Mouse (Mus musculus) A20 (cell line): Measurements from ENCODE around the gene Adam33.

ENCODE experiments used
- DNase-seq: peaks from one replicate; pipeline ENCODE4 v3.0.0-alpha.2; 2011; ENCODE audit warnings: low read depth, low spot score

The Adam33 gene

GRCm38 (mm10) chr2:131029065-131029935, 34.3 kb downstream of the Adam33 start:
- peak; percentile 16 for DNase-seq

- DNase-seq: no peak
Observed at GRCm38 (mm10) chr2:131026941-131027340, 36.7 kb downstream of the Adam33 start.

GRCm38 (mm10) chr2:131025230-131025629, 38.4 kb downstream of the Adam33 start:
- no peak for DNase-seq

- DNase-seq: no peak
Observed at GRCm38 (mm10) chr2:131010566-131010965, 53.0 kb downstream of the Adam33 start.

GRCm38 (mm10) chr2:131009123-131009522, 54.5 kb downstream of the Adam33 start:
- DNase-seq: no peak
